Mouse (Mus musculus): ENCODE measurements around the gene Pola1. TPM values are rescaled to one million over a fixed set of nuclear protein-coding genes. Genes with fewer than 3 reads are reported as not detected.

Pola1 gene
- polyA plus RNA-seq, 1 experiment from 2014 or later, result 21.9 TPM

GRCm38 (mm10) chrX:93650738-93651137 lies 18.8 kb upstream of the Pola1 start:
- no peak overlapping the region for H3K27ac ChIP-seq (ENCODE audit: low read depth, low read length)
- H3K4me2 ChIP-seq, result no peak overlapping the region
- no peak overlapping the region for H3K9ac ChIP-seq (ENCODE audit: low read length)
- no peaks in the 10 kb centered on the region for H3K27me3 ChIP-seq (ENCODE audit: control insufficient read depth, insufficient read depth, low read length)
- H3K4me1 ChIP-seq (ENCODE audit: control insufficient read depth, insufficient read depth, low read length), result no peaks in the 10 kb centered on the region
- no peaks in the 10 kb centered on the region for H3K36me3 ChIP-seq (ENCODE audit: control insufficient read depth, insufficient read depth, low read length)
- H3K9me3 ChIP-seq (ENCODE audit: control insufficient read depth, low read length), result no peaks in the 10 kb centered on the region
- no peak overlapping the region for H3K4me3 ChIP-seq (ENCODE audit: low read depth, low read length)
- ATAC-seq (ENCODE audit: low FRiP score) (no peak), DNase-seq (ENCODE audit: low spot score, missing footprints) (no peak)
- WGBS, result 94% methylated on average over 2 of the region's 2 CpGs

- ATAC-seq (ENCODE audit: low FRiP score) (no peak), DNase-seq (ENCODE audit: low spot score, missing footprints) (no peak)
- Histone ChIP-seq H3K36me3 (ENCODE audit: control insufficient read depth, insufficient read depth, low read length) (no peaks in the 10 kb centered on the region), H3K9ac (ENCODE audit: low read length) (no peak overlapping the region), H3K9me3 (ENCODE audit: control insufficient read depth, low read length) (no peaks in the 10 kb centered on the region), H3K4me1 (ENCODE audit: control insufficient read depth, insufficient read depth, low read length) (no peaks in the 10 kb centered on the region), H3K4me2 (no peak overlapping the region), H3K4me3 (ENCODE audit: low read depth, low read length) (no peak overlapping the region), H3K27ac (ENCODE audit: low read depth, low read length) (no peak overlapping the region), H3K27me3 (ENCODE audit: control insufficient read depth, insufficient read depth, low read length) (no peaks in the 10 kb centered on the region)
These were observed 12.1 kb upstream of the Pola1 start for GRCm38 (mm10) chrX:93644022-93644421.

- Histone ChIP-seq H3K4me1 (ENCODE audit: control insufficient read depth, insufficient read depth, low read length) (no peaks in the 10 kb centered on the region), H3K27me3 (ENCODE audit: control insufficient read depth, insufficient read depth, low read length) (no peaks in the 10 kb centered on the region), H3K9ac (ENCODE audit: low read length) (no peak overlapping the region), H3K4me3 (ENCODE audit: low read depth, low read length) (no peak overlapping the region), H3K4me2 (no peak overlapping the region), H3K36me3 (ENCODE audit: control insufficient read depth, insufficient read depth, low read length) (no peaks in the 10 kb centered on the region), H3K9me3 (ENCODE audit: control insufficient read depth, low read length) (no peaks in the 10 kb centered on the region), H3K27ac (ENCODE audit: low read depth, low read length) (no peak overlapping the region)
- ATAC-seq (ENCODE audit: low FRiP score), result no peak
- WGBS, result 89% methylated on average over 3 of the region's 3 CpGs
- no peak for DNase-seq (ENCODE audit: low spot score, missing footprints)
These were observed 11.6 kb upstream of the Pola1 start for GRCm38 (mm10) chrX:93643600-93643999.

GRCm38 (mm10) chrX:93634861-93635375 lies 3.0 kb upstream of the Pola1 start:
- H3K4me3 ChIP-seq (ENCODE audit: low read depth, low read length), result no peak overlapping the region
- no peak overlapping the region for H3K27ac ChIP-seq (ENCODE audit: low read depth, low read length)
- peaks cover 4% of the 10 kb centered on the region; the same call in 1 of the 2 replicates for H3K4me1 ChIP-seq (ENCODE audit: control insufficient read depth, insufficient read depth, low read length)
- ATAC-seq (ENCODE audit: low FRiP score) (no peak), DNase-seq (ENCODE audit: low spot score, missing footprints) (no peak)
- H3K9me3 ChIP-seq (ENCODE audit: control insufficient read depth, low read length), result no peaks in the 10 kb centered on the region
- WGBS, result 77% methylated on average over 2 of the region's 2 CpGs
- no peaks in the 10 kb centered on the region for H3K36me3 ChIP-seq (ENCODE audit: control insufficient read depth, insufficient read depth, low read length)
- H3K9ac ChIP-seq (ENCODE audit: low read length), result no peak overlapping the region
- no peaks in the 10 kb centered on the region for H3K27me3 ChIP-seq (ENCODE audit: control insufficient read depth, insufficient read depth, low read length)
- no peak overlapping the region for H3K4me2 ChIP-seq

DNA sequence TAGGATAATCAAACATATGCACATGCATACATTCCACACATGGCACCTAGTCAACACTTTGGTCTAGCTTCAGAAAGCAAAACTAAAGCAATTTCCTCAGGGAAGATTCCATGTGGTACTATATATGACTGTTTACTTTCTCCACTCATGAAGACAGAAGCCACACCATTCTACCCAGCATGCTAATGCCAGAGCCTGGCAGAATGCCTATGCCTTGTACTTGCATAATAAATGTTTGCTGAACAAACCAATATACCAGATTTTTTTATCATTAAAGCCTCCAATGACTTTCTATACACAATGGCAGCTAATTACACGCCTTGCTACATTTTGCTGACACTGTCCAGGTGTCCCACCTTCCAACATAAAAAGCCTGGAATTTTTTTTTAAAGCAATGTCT lies 1.7 kb downstream of the Pola1 start:
- WGBS, result 80% methylated on average over 1 of the region's 1 CpGs
- ATAC-seq (ENCODE audit: low FRiP score) (no peak), DNase-seq (ENCODE audit: low spot score, missing footprints) (no peak)
- Histone ChIP-seq H3K4me1 (ENCODE audit: control insufficient read depth, insufficient read depth, low read length) (peaks cover 4% of the 10 kb centered on the region; the same call in 1 of the 2 replicates), H3K9me3 (ENCODE audit: control insufficient read depth, low read length) (no peaks in the 10 kb centered on the region), H3K4me3 (ENCODE audit: low read depth, low read length) (no peak overlapping the region), H3K36me3 (ENCODE audit: control insufficient read depth, insufficient read depth, low read length) (no peaks in the 10 kb centered on the region), H3K4me2 (peak overlapping the region; percentile 44), H3K9ac (ENCODE audit: low read length) (no peak overlapping the region), H3K27me3 (ENCODE audit: control insufficient read depth, insufficient read depth, low read length) (no peaks in the 10 kb centered on the region), H3K27ac (ENCODE audit: low read depth, low read length) (no peak overlapping the region)

DNA sequence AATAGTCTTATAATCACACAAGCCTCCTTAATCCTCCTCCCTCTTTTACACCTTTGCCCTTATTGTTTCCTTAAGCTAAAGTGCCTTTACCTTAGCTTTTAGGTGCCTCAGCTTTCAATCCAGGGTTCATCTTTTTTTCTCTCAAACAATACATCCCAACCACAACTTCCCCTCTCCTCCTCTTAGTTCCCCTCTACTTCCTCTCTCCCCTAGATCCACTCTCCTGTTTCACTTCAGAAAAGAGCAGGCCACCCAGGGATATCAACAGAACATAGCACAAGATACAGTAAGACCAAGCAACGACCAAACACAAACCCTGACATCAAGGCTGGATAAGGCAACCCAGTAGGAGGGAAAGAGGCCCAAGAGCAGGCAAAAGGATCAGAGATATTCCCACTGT lies 29.7 kb downstream of the Pola1 start:
- ATAC-seq (ENCODE audit: low FRiP score) (no peak), DNase-seq (ENCODE audit: low spot score, missing footprints) (no peak)
- no peak overlapping the region for H3K4me3 ChIP-seq (ENCODE audit: low read depth, low read length)
- H3K4me2 ChIP-seq, result no peak overlapping the region
- no peaks in the 10 kb centered on the region for H3K9me3 ChIP-seq (ENCODE audit: control insufficient read depth, low read length)
- no peaks in the 10 kb centered on the region for H3K27me3 ChIP-seq (ENCODE audit: control insufficient read depth, insufficient read depth, low read length)
- no peak overlapping the region for H3K9ac ChIP-seq (ENCODE audit: low read length)
- 88% methylated on average over 1 of the region's 1 CpGs for WGBS
- no peaks in the 10 kb centered on the region for H3K4me1 ChIP-seq (ENCODE audit: control insufficient read depth, insufficient read depth, low read length)
- no peak overlapping the region for H3K27ac ChIP-seq (ENCODE audit: low read depth, low read length)
- H3K36me3 ChIP-seq (ENCODE audit: control insufficient read depth, insufficient read depth, low read length), result no peaks in the 10 kb centered on the region

- 95% methylated on average over 4 of the region's 4 CpGs for WGBS
- Histone ChIP-seq H3K9me3 (ENCODE audit: control insufficient read depth, low read length) (no peaks in the 10 kb centered on the region), H3K36me3 (ENCODE audit: control insufficient read depth, insufficient read depth, low read length) (no peaks in the 10 kb centered on the region), H3K27me3 (ENCODE audit: control insufficient read depth, insufficient read depth, low read length) (no peaks in the 10 kb centered on the region), H3K9ac (ENCODE audit: low read length) (no peak overlapping the region), H3K4me2 (no peak overlapping the region), H3K4me1 (ENCODE audit: control insufficient read depth, insufficient read depth, low read length) (no peaks in the 10 kb centered on the region), H3K27ac (ENCODE audit: low read depth, low read length) (no peak overlapping the region), H3K4me3 (ENCODE audit: low read depth, low read length) (no peak overlapping the region)
- no peak for ATAC-seq (ENCODE audit: low FRiP score)
- no peak for DNase-seq (ENCODE audit: low spot score, missing footprints)
These were observed 37.7 kb downstream of the Pola1 start for GRCm38 (mm10) chrX:93594283-93594682.

DNA sequence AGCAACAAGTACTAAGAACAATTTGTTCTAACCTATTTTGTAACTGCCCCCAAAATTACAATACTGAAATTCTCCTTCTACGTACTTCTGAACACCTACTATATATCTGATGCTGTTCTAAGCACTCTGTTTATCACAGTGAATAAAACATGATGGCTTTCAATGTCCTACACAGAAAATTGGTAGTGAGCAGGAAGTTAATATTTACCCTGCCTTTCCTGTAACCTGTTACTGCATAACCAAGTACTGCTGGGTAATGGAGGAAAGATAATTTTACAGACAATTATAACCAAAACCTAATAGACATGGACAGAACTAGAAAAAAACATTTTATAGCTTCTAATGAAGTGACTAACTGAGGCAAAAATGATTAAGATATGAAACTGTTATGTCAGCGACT lies 51.0 kb downstream of the Pola1 start:
- 88% methylated on average over 2 of the region's 2 CpGs for WGBS
- H3K9ac ChIP-seq (ENCODE audit: low read length), result no peak overlapping the region
- DNase-seq (ENCODE audit: low spot score, missing footprints), result no peak

DNA sequence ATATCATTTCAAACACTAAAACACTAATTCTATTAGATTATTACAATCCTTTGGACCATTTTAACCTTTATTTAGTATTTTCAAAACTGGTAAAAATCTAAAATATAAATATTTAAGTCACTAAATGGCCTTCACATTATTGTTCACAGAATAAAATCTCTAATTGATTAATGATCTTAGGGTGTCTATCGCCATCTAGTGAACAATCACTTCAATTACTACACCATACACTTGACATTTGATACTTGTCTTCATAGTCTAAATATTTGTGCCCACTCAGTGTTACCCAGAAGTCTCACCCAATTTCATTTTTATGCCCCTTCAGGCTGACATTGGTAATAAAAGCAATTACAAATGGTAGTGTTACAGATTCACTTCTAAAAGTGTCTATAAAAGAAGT lies 74.8 kb downstream of the Pola1 start:
- no peaks in the 10 kb centered on the region for H3K27me3 ChIP-seq (ENCODE audit: control insufficient read depth, insufficient read depth, low read length)
- H3K9me3 ChIP-seq (ENCODE audit: control insufficient read depth, low read length), result no peaks in the 10 kb centered on the region
- 30% methylated on average over 1 of the region's 1 CpGs for WGBS
- H3K36me3 ChIP-seq (ENCODE audit: control insufficient read depth, insufficient read depth, low read length), result no peaks in the 10 kb centered on the region
- no peak for DNase-seq (ENCODE audit: low spot score, missing footprints)
- H3K4me2 ChIP-seq, result no peak overlapping the region
- H3K4me3 ChIP-seq (ENCODE audit: low read depth, low read length), result no peak overlapping the region
- no peaks in the 10 kb centered on the region for H3K4me1 ChIP-seq (ENCODE audit: control insufficient read depth, insufficient read depth, low read length)
- H3K27ac ChIP-seq (ENCODE audit: low read depth, low read length), result no peak overlapping the region
- no peak for ATAC-seq (ENCODE audit: low FRiP score)
- no peak overlapping the region for H3K9ac ChIP-seq (ENCODE audit: low read length)

More for the DNA sequence above, 51.0 kb downstream of the Pola1 start:
- H3K4me2 ChIP-seq, result no peak overlapping the region
- no peak for ATAC-seq (ENCODE audit: low FRiP score)
- no peaks in the 10 kb centered on the region for H3K27me3 ChIP-seq (ENCODE audit: control insufficient read depth, insufficient read depth, low read length)
- no peaks in the 10 kb centered on the region for H3K36me3 ChIP-seq (ENCODE audit: control insufficient read depth, insufficient read depth, low read length)
- no peaks in the 10 kb centered on the region for H3K4me1 ChIP-seq (ENCODE audit: control insufficient read depth, insufficient read depth, low read length)
- H3K4me3 ChIP-seq (ENCODE audit: low read depth, low read length), result no peak overlapping the region
- no peak overlapping the region for H3K27ac ChIP-seq (ENCODE audit: low read depth, low read length)
- H3K9me3 ChIP-seq (ENCODE audit: control insufficient read depth, low read length), result no peaks in the 10 kb centered on the region

- no peaks in the 10 kb centered on the region for H3K27me3 ChIP-seq (ENCODE audit: control insufficient read depth, insufficient read depth, low read length)
- WGBS, result 86% methylated on average over 2 of the region's 2 CpGs
- no peak for DNase-seq (ENCODE audit: low spot score, missing footprints)
- ATAC-seq (ENCODE audit: low FRiP score), result no peak
- H3K27ac ChIP-seq (ENCODE audit: low read depth, low read length), result no peak overlapping the region
- no peaks in the 10 kb centered on the region for H3K36me3 ChIP-seq (ENCODE audit: control insufficient read depth, insufficient read depth, low read length)
- no peaks in the 10 kb centered on the region for H3K4me1 ChIP-seq (ENCODE audit: control insufficient read depth, insufficient read depth, low read length)
- no peaks in the 10 kb centered on the region for H3K9me3 ChIP-seq (ENCODE audit: control insufficient read depth, low read length)
- H3K9ac ChIP-seq (ENCODE audit: low read length), result no peak overlapping the region
- no peak overlapping the region for H3K4me3 ChIP-seq (ENCODE audit: low read depth, low read length)
- no peak overlapping the region for H3K4me2 ChIP-seq
These were observed 92.2 kb downstream of the Pola1 start for GRCm38 (mm10) chrX:93539779-93540178.
